Comparison of ENCODE assay signal across 9 mouse cellular contexts in genomic region chr2:93870842-93871241, GRCm38 (mm10). TPM values are rescaled to one million over a fixed set of nuclear protein-coding genes. Genes with fewer than 3 reads are reported as not detected.
DNase-seq lines count a peak whose midpoint lies in the region; ATAC-seq and TF ChIP-seq lines count a peak whose summit lies in the region.
"Had no signal": no experiment of that assay in that cellular context is flagged by ENCODE, and none has a peak within 500 bp of the region (broad histone marks: within the 10 kb centered on the region; RNA-seq: fewer than 3 reads in every experiment).

No protein-coding gene starts in this region.

- ATAC-seq in Patski: peak; percentile 66
- peak; percentile 69; the same call in 1 of the 2 replicates for ATAC-seq in cerebellum, adult (ENCODE audit: insufficient number of reproducible peaks, low FRiP score, low TSS enrichment)
- ATAC-seq in forebrain, embryonic 15.5 days (replicated peaks): peak; percentile 37
- no peak for ATAC-seq in monocyte, adult 5-6 weeks (replicated peaks; ENCODE audit: insufficient number of reproducible peaks, low FRiP score, low TSS enrichment, poor library complexity, severe bottlenecking)

- POLR2A ChIA-PET in Patski (lab: Charles Lee): no interaction called here

- H3K27ac ChIP-seq in forebrain, embryonic 15.5 days (replicated peaks): no peak overlapping the region
- H3K27ac ChIP-seq in hindbrain, embryonic 10.5 days: peak overlapping the region; percentile 37; the same call in 1 of the 2 replicates

- H3K4me2 ChIP-seq in forebrain, embryonic 15.5 days (replicated peaks): no peak overlapping the region

- 26% methylated on average over 4 of the region's 4 CpGs for WGBS in forebrain, embryonic 15.5 days
- WGBS in hindbrain, embryonic 10.5 days: 45% methylated on average over 4 of the region's 4 CpGs

- H3K4me3 ChIP-seq in forebrain, embryonic 15.5 days: no peak overlapping the region
- no peak overlapping the region for H3K4me3 ChIP-seq in hindbrain, embryonic 10.5 days
- H3K4me3 ChIP-seq: megakaryocyte, embryonic 14.5 days had no signal

- peaks cover 9% of the 10 kb centered on the region for H3K4me1 ChIP-seq in forebrain, embryonic 15.5 days
- H3K4me1 ChIP-seq in hindbrain, embryonic 10.5 days (replicated peaks): peaks cover 21% of the 10 kb centered on the region

- no peak for DNase-seq in Patski (ENCODE audit: low read depth, low spot score)
- peak; percentile 77 for DNase-seq in hindbrain, embryonic 10.5 days (ENCODE audit: low spot score)
- peak; percentile 84 to 86 for DNase-seq in layer of hippocampus, postnatal 10 days (ENCODE audit: low spot score in 2 of 2)
- DNase-seq in lung, postnatal 25 days (ENCODE audit: low spot score): peak; percentile 65
- peak; percentile 70 for DNase-seq in right cerebral cortex, postnatal 14 days

- no peaks in the 10 kb centered on the region for H3K27me3 ChIP-seq in Patski
- no peaks in the 10 kb centered on the region for H3K27me3 ChIP-seq in forebrain, embryonic 15.5 days
- H3K27me3 ChIP-seq in hindbrain, embryonic 10.5 days (ENCODE audit: insufficient read depth, poor library complexity, severe bottlenecking): no peaks in the 10 kb centered on the region

- TF ChIP-seq CTCF in Patski (IDR thresholded peaks at IDR 0.05): peak; percentile 75

- in situ Hi-C loops in Patski (cut with MboI; ENCODE audit: low pct_unique_long_range_greater_than_20kb): no loop called here

- H3K9ac ChIP-seq in forebrain, embryonic 15.5 days (replicated peaks): no peak overlapping the region

- CTCF ChIA-PET in Patski (lab: Charles Lee): interaction anchor here (1.0 to 6.9 kb wide), 4 partner anchors 114 to 132 kb away, joined by 3 to 26 read pairs (median 9); no protein-coding TSS in a partner anchor

- H3K9me3 ChIP-seq in forebrain, embryonic 15.5 days: no peaks in the 10 kb centered on the region
- H3K9me3 ChIP-seq in hindbrain, embryonic 10.5 days: no peaks in the 10 kb centered on the region

- no peaks in the 10 kb centered on the region for H3K36me3 ChIP-seq in forebrain, embryonic 15.5 days
- no peaks in the 10 kb centered on the region for H3K36me3 ChIP-seq in hindbrain, embryonic 10.5 days

RNA-seq across cellular contexts. Expression of gene Accsl, which starts 1.9 kb away (rescaled TPM):
- polyA plus RNA-seq in Patski (2021): not detected
- 0.45 and 0.66 TPM in 2 replicates for polyA plus RNA-seq in forebrain, embryonic 15.5 days (2015; fragmentation: Nextera tagmentation; extraction: Ambion mirVana)
- not detected in 2 replicates for polyA plus RNA-seq in hindbrain, embryonic 10.5 days (2016; fragmentation: Nextera tagmentation; extraction: Ambion mirVana)
- total RNA-seq in layer of hippocampus, postnatal 10 days (2021): under 1 TPM; 0.34 to 0.47 TPM
- total RNA-seq in monocyte, adult 5-6 weeks (2017): not detected in 3 replicates

RNA-seq across cellular contexts. Expression of gene Accs, which starts 21.1 kb away (rescaled TPM):
- polyA plus RNA-seq in Patski (2021): 13.6 TPM
- polyA plus RNA-seq in forebrain, embryonic 15.5 days (2015; fragmentation: Nextera tagmentation; extraction: Ambion mirVana): 6.9 and 7.8 TPM in 2 replicates
- 8.3 and 9.3 TPM in 2 replicates for polyA plus RNA-seq in hindbrain, embryonic 10.5 days (2016; fragmentation: Nextera tagmentation; extraction: Ambion mirVana)
- total RNA-seq in layer of hippocampus, postnatal 10 days (2021): 1 to 10 TPM; 6.2 to 7.5 TPM
- total RNA-seq in monocyte, adult 5-6 weeks (2017): 8.3 to 17.9 TPM (median 17.1 TPM) in 3 replicates

RNA-seq across cellular contexts. Expression of gene Ext2, which starts 48.5 kb away (rescaled TPM):
- polyA plus RNA-seq in Patski (2021): 196 TPM
- polyA plus RNA-seq in forebrain, embryonic 15.5 days (2015; fragmentation: Nextera tagmentation; extraction: Ambion mirVana): 64.2 and 64.8 TPM in 2 replicates
- polyA plus RNA-seq in hindbrain, embryonic 10.5 days (2016; fragmentation: Nextera tagmentation; extraction: Ambion mirVana): 69.5 and 77.1 TPM in 2 replicates
- 10 to 100 TPM; 55.4 to 62.4 TPM for total RNA-seq in layer of hippocampus, postnatal 10 days (2021)
- 10.4 to 43.3 TPM (median 12.9 TPM) in 3 replicates for total RNA-seq in monocyte, adult 5-6 weeks (2017)
